In genomic region chr11:64041281-64041680, GRCm38 (mm10) we compare ENCODE assay signal across 14 mouse cellular contexts.
"Had no signal": no experiment of that assay in that cellular context is flagged by ENCODE, and none has a peak within 500 bp of the region (broad histone marks: within the 10 kb centered on the region; RNA-seq: fewer than 3 reads in every experiment).

No protein-coding gene starts in this region.

- H3K27ac ChIP-seq: intestine, embryonic 15.5 days; layer of hippocampus, adult 2 months; limb, embryonic 15.5 days; liver, embryonic 12.5 days; midbrain, embryonic 10.5 days; neural tube, embryonic 13.5 days; stomach, postnatal 0 days had no signal

- H3K27me3 ChIP-seq: intestine, embryonic 15.5 days; limb, embryonic 15.5 days; liver, embryonic 12.5 days; neural tube, embryonic 13.5 days had no signal

- H3K36me3 ChIP-seq: intestine, embryonic 15.5 days; limb, embryonic 15.5 days had no signal

- DNase-seq: kidney, adult 18-20 months; kidney, postnatal 10 days; kidney, postnatal 4 days; midbrain, embryonic 14.5 days; right cerebral cortex, postnatal 25 days; thymus, postnatal 14 days had no signal

- H3K4me3 ChIP-seq: intestine, embryonic 15.5 days; layer of hippocampus, adult 2 months; limb, embryonic 15.5 days; liver, embryonic 12.5 days; midbrain, embryonic 10.5 days; myocyte; neural tube, embryonic 13.5 days had no signal

- H3K4me1 ChIP-seq: intestine, embryonic 15.5 days had no signal

- H3K9me3 ChIP-seq: intestine, embryonic 15.5 days; limb, embryonic 15.5 days; liver, embryonic 12.5 days; midbrain, embryonic 10.5 days; neural tube, embryonic 13.5 days had no signal
